Mouse (Mus musculus) liver, embryonic 15.5 days (tissue): Measurements from ENCODE around the gene Kctd12. TPM values are rescaled to one million over a fixed set of nuclear protein-coding genes. Genes with fewer than 3 reads are reported as not detected.

ENCODE experiments used
- ATAC-seq: fragments of 200-750 bp; cut with Nextera tagmentation; 2 replicates; pipeline ENCODE4 v1.8.0; 2017; ENCODE audit warnings: moderate number of reproducible peaks, mild to moderate bottlenecking, moderate library complexity; ENCODE audit not compliant: insufficient read depth
- H3K27ac ChIP-seq: fragments of 300-500 bp; sonication (generic); replicated peaks from 2 replicates; pipeline ENCODE4 v1.5.1; 2015; ENCODE audit warnings: mild to moderate bottlenecking, inconsistent platforms
- H3K27me3 ChIP-seq: fragments of 300-500 bp; sonication (generic); 2 replicates; pipeline ENCODE4 v1.6.1; 2015; ENCODE audit warnings: mild to moderate bottlenecking, inconsistent platforms
- H3K36me3 ChIP-seq: fragments of 300-500 bp; sonication (generic); replicated peaks from 2 replicates; pipeline ENCODE4 v1.6.1; 2015; ENCODE audit warnings: moderate library complexity, mild to moderate bottlenecking, inconsistent platforms
- H3K4me1 ChIP-seq: fragments of 300-500 bp; sonication (generic); replicated peaks from 2 replicates; pipeline ENCODE4 v1.6.1; 2015; ENCODE audit warnings: inconsistent platforms
- H3K4me2 ChIP-seq: fragments of 300-500 bp; sonication (generic); 2 replicates; pipeline ENCODE4 v1.6.1; 2015; ENCODE audit warnings: moderate library complexity, mild to moderate bottlenecking, inconsistent platforms
- H3K4me3 ChIP-seq: fragments of 300-500 bp; sonication (generic); replicated peaks from 2 replicates; pipeline ENCODE4 v1.5.1; 2015; ENCODE audit warnings: mild to moderate bottlenecking, inconsistent platforms
- H3K9ac ChIP-seq: fragments of 300-500 bp; sonication (generic); 2 replicates; pipeline ENCODE4 v1.6.1; 2015; ENCODE audit warnings: moderate library complexity, mild to moderate bottlenecking, inconsistent platforms
- H3K9me3 ChIP-seq: fragments of 300-500 bp; sonication (generic); replicated peaks from 2 replicates; pipeline ENCODE4 v1.6.1; 2016; ENCODE audit warnings: inconsistent platforms
- WGBS: fragments of 180-500 bp; shearing (Covaris S2); methylation state at CpG from one replicate; pipeline ENCODE4 v1.1.7; 2015; ENCODE audit warnings: mixed read lengths; ENCODE audit not compliant: insufficient replicate concordance; 5-methylcytosine and 5-hydroxymethylcytosine counted together
- polyA plus RNA-seq: library from polyadenylated mRNA; unstranded; fragments of >200 nt; fragmentation: Nextera tagmentation; extraction: Ambion mirVana; gene quantifications from 2 replicates; pipeline ENCODE4 v1.2.1, GENCODE M21; 2015

The Kctd12 gene
- polyA plus RNA-seq = 2.2 and 2.5 TPM in 2 replicates

GRCm38 (mm10) chr14:102982627-102983540, at the start of gene Kctd12:
Kctd12 (minus strand) TSS chr14:102982637.
- peak within 1 kb of the TSS; percentile 45; the same call in 1 of the 2 replicates for H3K9ac ChIP-seq
- peak; percentile 91 for ATAC-seq
- H3K9me3 ChIP-seq = no peaks in the 10 kb centered on the region
- peak within 1 kb of the TSS; percentile 59 for H3K4me3 ChIP-seq
- H3K36me3 ChIP-seq = no peaks in the 10 kb centered on the region
- peak within 1 kb of the TSS; percentile 83 for H3K27ac ChIP-seq
- peaks cover 57% of the 10 kb centered on the region for H3K27me3 ChIP-seq
- peaks cover 8% of the 10 kb centered on the region; the same call in 1 of the 2 replicates for H3K4me1 ChIP-seq
- WGBS = under 1% methylated on average over 57 of the region's 66 CpGs
- H3K4me2 ChIP-seq = peak within 1 kb of the TSS; percentile 75

GRCm38 (mm10) chr14:103029203-103029602, 46.8 kb upstream of the Kctd12 start:
- no peaks in the 10 kb centered on the region for H3K4me1 ChIP-seq
- 40% methylated on average over 2 of the region's 2 CpGs for WGBS
- no peak for ATAC-seq

DNA sequence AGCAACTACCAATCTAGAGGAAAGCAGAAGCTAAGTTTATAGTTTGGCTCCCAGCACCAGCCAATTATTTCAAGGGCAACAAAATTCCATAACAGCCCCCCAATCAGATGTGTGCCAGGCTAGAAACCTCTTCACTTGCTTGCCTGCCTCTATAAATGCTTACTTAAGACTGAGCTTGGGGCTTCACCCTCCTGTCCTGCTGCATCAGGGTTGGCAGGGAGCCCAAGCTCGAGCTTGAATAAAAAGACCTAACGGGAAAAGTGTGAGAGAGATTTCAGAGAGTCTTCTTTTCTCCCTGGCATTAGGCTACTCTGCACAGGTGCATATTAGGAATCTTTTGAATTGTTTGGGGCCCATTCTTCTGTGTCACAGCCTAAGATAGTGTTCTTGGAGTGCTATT, 37.6 kb upstream of the Kctd12 start:
- no peak for ATAC-seq
- Histone ChIP-seq H3K36me3 (no peaks in the 10 kb centered on the region), H3K9ac (no peak overlapping the region), H3K4me2 (no peak overlapping the region), H3K4me3 (no peak overlapping the region), H3K27ac (no peak overlapping the region), H3K27me3 (no peaks in the 10 kb centered on the region), H3K4me1 (no peaks in the 10 kb centered on the region), H3K9me3 (no peaks in the 10 kb centered on the region)
- WGBS = 45% methylated on average over 2 of the region's 2 CpGs

More at GRCm38 (mm10) chr14:103029203-103029602, 46.8 kb upstream of the Kctd12 start:
- Histone ChIP-seq H3K4me2 (no peak overlapping the region), H3K36me3 (no peaks in the 10 kb centered on the region), H3K9me3 (no peaks in the 10 kb centered on the region), H3K4me3 (no peak overlapping the region), H3K27ac (no peak overlapping the region), H3K27me3 (no peaks in the 10 kb centered on the region), H3K9ac (no peak overlapping the region)

DNA sequence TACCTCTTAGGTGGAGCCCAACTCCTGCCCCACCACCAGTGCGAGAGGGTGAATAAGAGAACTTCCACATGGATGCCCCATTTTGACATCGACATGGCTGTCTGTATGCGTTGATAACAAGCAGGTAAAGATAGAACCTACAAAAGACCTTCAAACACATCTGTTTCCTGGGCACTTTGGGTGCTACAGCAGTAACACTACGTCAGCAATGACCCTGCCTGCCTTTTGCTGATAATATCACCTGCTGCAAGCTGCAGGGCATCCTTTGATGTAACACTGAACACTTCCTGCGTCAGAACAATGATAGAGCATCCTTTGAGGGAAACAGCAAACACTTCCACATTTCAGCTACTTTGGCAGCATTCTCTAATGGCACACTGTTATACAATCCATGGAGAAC, 34.6 kb upstream of the Kctd12 start:
- H3K4me3 ChIP-seq = no peak overlapping the region
- 20% methylated on average over 5 of the region's 5 CpGs for WGBS
- H3K9ac ChIP-seq = no peak overlapping the region
- H3K27me3 ChIP-seq = no peaks in the 10 kb centered on the region
- H3K36me3 ChIP-seq = no peaks in the 10 kb centered on the region
- no peak overlapping the region for H3K4me2 ChIP-seq
- H3K27ac ChIP-seq = no peak overlapping the region
- H3K4me1 ChIP-seq = no peaks in the 10 kb centered on the region
- no peak for ATAC-seq
- no peaks in the 10 kb centered on the region for H3K9me3 ChIP-seq

DNA sequence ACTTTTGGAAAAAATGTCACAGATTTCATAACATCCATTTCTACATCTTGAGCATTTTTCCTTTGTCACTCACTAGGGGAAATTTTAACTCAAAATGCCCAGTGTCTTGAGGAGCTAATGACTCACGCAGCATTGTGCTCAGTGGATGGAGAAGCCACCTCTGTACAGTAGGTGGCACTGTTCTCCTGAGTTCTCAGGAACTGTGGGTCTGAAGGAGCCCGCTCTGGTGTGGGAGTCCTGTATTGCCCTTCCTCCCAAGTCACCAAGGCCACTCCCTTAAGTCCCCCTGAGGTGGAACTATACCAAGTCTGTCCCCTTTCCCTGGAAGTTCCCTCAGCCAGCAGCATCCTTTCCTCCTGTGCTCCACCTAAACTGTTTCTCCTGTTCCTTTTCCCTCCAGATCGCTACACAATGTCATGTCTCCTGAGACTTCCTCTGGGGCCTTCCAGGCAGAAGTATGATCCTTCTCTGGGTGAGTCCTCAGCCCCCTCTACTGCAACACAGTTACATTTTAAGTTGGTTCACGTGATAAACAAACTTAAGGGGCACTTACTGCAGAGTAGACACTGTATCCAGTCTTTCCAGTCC, 30.2 kb upstream of the Kctd12 start:
- H3K9ac ChIP-seq = no peak overlapping the region
- H3K4me3 ChIP-seq = no peak overlapping the region
- H3K27me3 ChIP-seq = no peaks in the 10 kb centered on the region
- no peak overlapping the region for H3K27ac ChIP-seq
- H3K4me1 ChIP-seq = no peaks in the 10 kb centered on the region
- H3K9me3 ChIP-seq = no peaks in the 10 kb centered on the region
- H3K4me2 ChIP-seq = no peak overlapping the region
- no peaks in the 10 kb centered on the region for H3K36me3 ChIP-seq
- peak; percentile 54; the same call in 1 of the 2 replicates for ATAC-seq
- 14% methylated on average over 4 of the region's 4 CpGs for WGBS

DNA sequence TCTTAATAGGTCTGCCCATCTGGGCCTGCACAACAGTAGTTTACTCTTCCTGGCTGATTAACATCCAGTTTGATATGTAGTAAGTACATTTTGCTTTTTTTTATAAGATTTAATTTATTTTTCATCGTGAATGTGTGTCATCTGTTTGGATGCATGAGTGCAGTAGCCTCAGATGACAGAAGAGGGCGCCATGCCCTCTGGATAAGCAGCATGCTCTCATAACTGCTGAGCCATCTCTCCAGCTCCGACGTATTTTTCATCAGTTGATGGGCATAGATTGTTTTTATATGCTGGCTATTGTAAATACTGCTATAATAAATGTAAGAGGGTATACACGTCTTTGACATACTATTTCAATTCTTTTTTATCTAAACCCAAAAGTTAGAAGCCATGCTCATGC, 29.3 kb upstream of the Kctd12 start:
- Histone ChIP-seq H3K9ac (no peak overlapping the region), H3K27ac (no peak overlapping the region), H3K4me2 (no peak overlapping the region), H3K27me3 (no peaks in the 10 kb centered on the region), H3K36me3 (no peaks in the 10 kb centered on the region), H3K4me3 (no peak overlapping the region), H3K4me1 (no peaks in the 10 kb centered on the region), H3K9me3 (no peaks in the 10 kb centered on the region)
- WGBS = 16% methylated on average over 5 of the region's 5 CpGs
- ATAC-seq = no peak

DNA sequence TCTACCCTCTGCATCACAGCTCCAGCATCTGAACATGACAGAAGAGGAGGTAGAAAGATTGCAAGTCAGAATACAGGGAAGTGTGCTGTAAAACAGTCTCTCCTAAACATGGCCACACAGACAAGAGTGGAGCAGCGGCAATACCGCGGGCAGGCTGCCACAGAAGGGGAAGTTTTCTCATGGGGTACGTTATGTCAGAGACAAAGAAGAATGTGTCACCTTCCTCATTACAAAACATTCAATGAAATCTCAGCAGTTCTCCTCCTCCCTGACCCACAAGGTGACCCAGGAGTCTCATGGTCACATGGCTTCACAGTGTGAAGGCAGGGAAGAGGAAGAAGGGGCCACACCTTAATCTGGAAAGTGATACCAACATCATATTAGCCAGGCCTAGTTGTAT, 25.3 kb upstream of the Kctd12 start:
- Histone ChIP-seq H3K27ac (no peak overlapping the region), H3K4me2 (no peak overlapping the region), H3K4me3 (no peak overlapping the region), H3K4me1 (no peaks in the 10 kb centered on the region), H3K27me3 (no peaks in the 10 kb centered on the region), H3K36me3 (no peaks in the 10 kb centered on the region), H3K9me3 (no peaks in the 10 kb centered on the region), H3K9ac (no peak overlapping the region)
- no peak for ATAC-seq
- WGBS = 16% methylated on average over 4 of the region's 4 CpGs

GRCm38 (mm10) chr14:102994662-102995561, 12.5 kb upstream of the Kctd12 start:
- H3K27me3 ChIP-seq = no peaks in the 10 kb centered on the region
- H3K4me3 ChIP-seq = no peak overlapping the region
- H3K27ac ChIP-seq = no peak overlapping the region
- no peak overlapping the region for H3K9ac ChIP-seq
- ATAC-seq = no peak
- H3K36me3 ChIP-seq = no peaks in the 10 kb centered on the region
- 12% methylated on average over 6 of the region's 6 CpGs for WGBS
- H3K4me1 ChIP-seq = no peaks in the 10 kb centered on the region
- H3K9me3 ChIP-seq = no peaks in the 10 kb centered on the region
- H3K4me2 ChIP-seq = no peak overlapping the region

DNA sequence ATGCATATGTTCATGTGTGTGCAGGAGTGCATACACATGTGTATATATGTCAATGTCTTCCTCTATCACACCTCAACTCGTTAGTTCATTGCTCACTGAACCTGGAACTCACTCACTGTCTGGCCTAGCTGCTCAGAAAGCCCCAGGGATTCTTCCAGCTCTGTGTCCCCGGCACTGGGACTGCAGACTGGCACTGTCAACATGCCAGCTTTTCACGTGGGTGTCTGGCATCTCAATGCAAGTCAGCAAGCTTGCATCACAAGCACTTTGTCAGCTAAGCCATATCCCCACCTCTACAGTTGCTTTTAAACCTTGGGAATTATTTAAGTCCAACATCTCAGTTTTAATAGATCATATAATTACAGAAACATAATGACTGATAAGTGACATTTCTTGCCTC, 8.3 kb upstream of the Kctd12 start:
- no peaks in the 10 kb centered on the region for H3K9me3 ChIP-seq
- H3K4me3 ChIP-seq = no peak overlapping the region
- H3K36me3 ChIP-seq = no peaks in the 10 kb centered on the region
- 41% methylated on average over 3 of the region's 3 CpGs for WGBS
- no peak for ATAC-seq
- H3K27me3 ChIP-seq = no peaks in the 10 kb centered on the region
- H3K4me2 ChIP-seq = no peak overlapping the region
- no peak overlapping the region for H3K9ac ChIP-seq
- no peak overlapping the region for H3K27ac ChIP-seq
- H3K4me1 ChIP-seq = no peaks in the 10 kb centered on the region

DNA sequence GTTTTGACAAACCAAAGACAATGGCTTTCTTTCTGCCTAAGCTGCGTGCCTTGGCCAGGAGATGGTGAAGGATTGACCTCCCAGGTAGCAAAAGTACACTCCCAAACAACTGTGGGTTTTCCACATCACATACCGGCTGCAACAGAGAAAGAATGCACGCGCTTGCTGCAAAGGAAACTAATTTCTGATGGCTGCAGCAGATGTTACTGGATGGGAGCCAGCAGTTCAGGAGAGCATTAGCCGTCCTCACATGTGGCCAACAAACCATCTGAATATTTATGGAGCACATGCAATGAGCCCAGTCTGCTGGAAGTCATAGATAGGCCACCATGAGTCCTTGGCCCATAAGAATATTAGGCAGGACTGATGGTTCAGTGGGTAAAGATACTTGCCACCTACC, 7.4 kb upstream of the Kctd12 start:
- Histone ChIP-seq H3K36me3 (no peaks in the 10 kb centered on the region), H3K27ac (no peak overlapping the region), H3K9me3 (no peaks in the 10 kb centered on the region), H3K4me2 (no peak overlapping the region), H3K4me3 (no peak overlapping the region), H3K9ac (no peak overlapping the region), H3K27me3 (no peaks in the 10 kb centered on the region; the same call in 1 of the 2 replicates), H3K4me1 (no peaks in the 10 kb centered on the region)
- ATAC-seq = no peak
- 54% methylated on average over 5 of the region's 5 CpGs for WGBS

DNA sequence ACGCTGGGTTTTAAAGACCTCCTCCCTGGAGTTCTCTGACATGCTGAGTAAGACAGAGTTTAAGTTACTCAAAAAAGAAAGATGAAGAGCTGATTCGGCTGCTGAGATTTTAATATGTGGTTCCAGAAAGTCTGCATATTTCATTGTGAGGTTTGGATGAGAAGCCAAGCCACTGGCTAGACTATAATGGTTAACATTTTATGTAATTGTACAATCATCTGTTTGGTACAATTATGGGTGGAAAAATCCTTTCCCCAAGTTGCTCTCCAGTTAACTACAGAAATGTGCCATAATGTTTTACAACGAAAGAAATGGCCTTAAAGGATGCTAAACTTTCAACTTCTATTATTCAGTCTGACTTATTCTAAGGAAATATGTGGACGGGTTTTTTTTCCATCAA, 6.8 kb upstream of the Kctd12 start:
- ATAC-seq = no peak
- Histone ChIP-seq H3K9ac (no peak overlapping the region), H3K4me2 (no peak overlapping the region), H3K27ac (no peak overlapping the region), H3K4me1 (no peaks in the 10 kb centered on the region), H3K27me3 (peaks cover 3% of the 10 kb centered on the region), H3K4me3 (no peak overlapping the region), H3K36me3 (no peaks in the 10 kb centered on the region), H3K9me3 (no peaks in the 10 kb centered on the region)
- WGBS = 53% methylated on average over 4 of the region's 4 CpGs
